Mouse (Mus musculus): Measurements from ENCODE around the gene Ppp3r2. TPM values are rescaled to one million over a fixed set of nuclear protein-coding genes. Genes with fewer than 3 reads are reported as not detected.
A peak's percentile ranks its signal among the peaks of the same experiment; 100 is the strongest.

The Ppp3r2 gene
- polyA plus RNA-seq (2014; fragmentation: Nextera tagmentation; extraction: Ambion mirVana), result not detected in 2 replicates

DNA sequence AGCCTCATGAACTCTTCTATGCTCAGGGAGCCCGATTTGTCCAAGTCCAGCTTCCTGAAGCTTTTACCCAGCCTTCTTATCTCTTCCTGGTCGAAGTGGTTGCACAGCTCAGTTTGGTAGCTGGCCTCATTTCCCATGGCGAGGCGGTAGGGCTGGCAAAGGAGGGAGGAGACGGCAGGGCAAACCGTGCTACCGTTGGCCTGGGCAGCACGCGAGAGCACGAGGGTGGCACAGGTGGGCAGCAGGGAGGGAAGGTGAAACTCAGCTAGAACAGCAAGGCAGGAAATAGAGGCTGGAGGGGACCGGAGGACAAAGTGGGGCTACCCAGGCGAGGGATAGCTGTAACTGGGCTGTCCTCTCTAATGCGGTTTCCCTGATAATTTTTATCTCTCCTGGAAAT, at the start of gene Ppp3r2:
Ppp3r2 (minus strand) TSS at position 213 of the 400 bp plus-strand sequence.
- WGBS, result 89% methylated on average over 13 of the region's 13 CpGs

DNA sequence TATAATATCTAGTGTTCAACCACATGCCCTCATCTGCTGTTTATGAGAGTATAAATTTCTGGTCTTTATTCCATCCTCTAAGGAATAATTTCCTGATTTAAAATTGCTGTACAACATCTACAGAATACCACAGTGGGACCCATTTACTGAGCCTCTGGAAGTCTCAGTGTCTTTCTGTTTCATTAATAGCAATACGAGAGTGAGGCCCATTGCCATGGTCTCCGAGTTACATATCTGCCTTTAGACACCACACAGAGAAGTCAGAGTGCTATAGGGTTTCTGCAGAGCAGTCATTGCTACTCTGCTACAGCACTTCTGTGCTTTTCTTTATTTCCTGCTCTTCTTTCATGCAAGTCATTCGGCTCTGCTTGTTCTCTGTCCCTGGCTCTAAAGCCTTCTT, 47.5 kb upstream of the Ppp3r2 start:
- Histone ChIP-seq H3K4me3 (ENCODE audit: low read depth, low read length) (no peak overlapping the region), H3K27ac (ENCODE audit: low read depth, low read length) (no peak overlapping the region), H3K9ac (ENCODE audit: low read length) (no peak overlapping the region), H3K4me1 (replicated peaks; ENCODE audit: control insufficient read depth, insufficient read depth, low read length) (no peaks in the 10 kb centered on the region), H3K27me3 (ENCODE audit: control insufficient read depth, insufficient read depth, low read length) (no peaks in the 10 kb centered on the region), H3K36me3 (ENCODE audit: control insufficient read depth, insufficient read depth, low read length) (no peaks in the 10 kb centered on the region), H3K9me3 (ENCODE audit: control insufficient read depth, low read length) (no peaks in the 10 kb centered on the region), H3K4me2 (ENCODE audit: low read depth, low read length, severe bottlenecking) (no peak overlapping the region)
- DNase-seq (ENCODE audit: low spot score) (no peak), ATAC-seq (replicated peaks; ENCODE audit: low FRiP score) (no peak)
- 61% methylated on average over 3 of the region's 3 CpGs for WGBS

More for the DNA sequence above, at the start of gene Ppp3r2:
- Histone ChIP-seq H3K27me3 (ENCODE audit: control insufficient read depth, insufficient read depth, low read length) (no peaks in the 10 kb centered on the region), H3K9ac (ENCODE audit: low read length) (no peak within 1 kb of the TSS), H3K9me3 (ENCODE audit: control insufficient read depth, low read length) (no peaks in the 10 kb centered on the region), H3K4me2 (ENCODE audit: low read depth, low read length, severe bottlenecking) (no peak within 1 kb of the TSS), H3K36me3 (ENCODE audit: control insufficient read depth, insufficient read depth, low read length) (no peaks in the 10 kb centered on the region), H3K27ac (ENCODE audit: low read depth, low read length) (no peak within 1 kb of the TSS), H3K4me1 (replicated peaks; ENCODE audit: control insufficient read depth, insufficient read depth, low read length) (no peaks in the 10 kb centered on the region), H3K4me3 (ENCODE audit: low read depth, low read length) (no peak within 1 kb of the TSS)
- no peak for ATAC-seq (replicated peaks; ENCODE audit: low FRiP score)
- no peak for DNase-seq (ENCODE audit: low spot score)

DNA sequence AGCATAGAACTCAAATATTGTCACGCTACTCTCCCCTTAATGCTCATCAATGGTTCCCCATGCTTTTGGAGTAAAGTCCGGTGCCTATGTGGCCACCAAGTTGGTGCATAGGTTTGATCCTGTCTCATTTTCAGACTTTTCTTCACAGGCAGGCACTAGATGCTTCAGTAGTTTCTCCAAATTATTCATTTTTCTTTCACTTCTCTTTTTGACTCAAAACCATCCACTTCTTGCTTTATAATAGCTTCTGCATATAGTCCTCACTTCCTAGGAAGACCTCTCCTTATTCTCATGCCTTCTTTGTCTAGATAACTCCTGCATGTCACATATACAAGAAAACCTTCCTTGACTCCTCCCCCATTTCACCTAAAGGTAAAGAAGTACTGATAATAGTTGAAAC, 42.1 kb upstream of the Ppp3r2 start:
- DNase-seq (ENCODE audit: low spot score) (no peak), ATAC-seq (replicated peaks; ENCODE audit: low FRiP score) (no peak)
- no peak overlapping the region for H3K9ac ChIP-seq (ENCODE audit: low read length)

DNA sequence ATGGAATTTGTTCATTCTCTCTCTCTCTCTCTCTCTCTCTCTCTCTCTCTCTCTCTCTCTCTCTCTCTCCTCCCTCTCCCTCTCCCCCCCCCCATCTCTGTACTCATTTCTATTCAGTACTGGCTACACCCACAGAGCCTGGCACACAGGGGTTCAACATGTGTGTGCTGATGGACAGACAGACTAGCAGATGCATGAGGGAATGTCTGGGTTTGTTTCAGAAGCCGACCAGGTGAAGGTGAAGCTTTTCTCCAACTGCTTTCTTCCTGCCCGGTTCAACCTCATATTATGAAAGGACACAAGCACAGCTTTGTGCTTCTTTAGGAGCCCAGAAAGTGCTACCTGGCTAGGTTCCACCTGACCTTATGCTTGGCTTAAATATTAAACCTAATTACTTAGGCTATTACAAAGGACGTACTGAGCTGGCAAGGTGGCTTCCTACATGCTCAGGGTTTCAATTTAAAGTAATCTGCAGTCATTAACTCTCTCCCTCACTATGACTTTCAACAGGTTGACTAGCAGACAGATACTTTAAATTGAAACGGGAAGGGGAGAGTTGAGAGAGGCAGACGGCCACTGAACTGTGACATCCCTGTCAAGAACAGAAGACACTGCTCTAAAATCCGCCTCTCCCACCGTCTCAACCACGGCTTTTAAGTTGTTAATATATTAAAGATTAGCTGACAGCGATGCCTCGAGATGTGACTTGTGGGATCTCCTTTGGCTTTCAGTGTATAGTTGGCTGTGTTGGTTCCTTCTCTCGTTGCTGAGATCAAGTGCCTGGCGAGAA, 9.8 kb upstream of the Ppp3r2 start:
- Histone ChIP-seq H3K4me1 (replicated peaks; ENCODE audit: control insufficient read depth, insufficient read depth, low read length) (no peaks in the 10 kb centered on the region; the same call in 1 of the 2 replicates), H3K9ac (ENCODE audit: low read length) (no peak overlapping the region), H3K27ac (ENCODE audit: low read depth, low read length) (no peak overlapping the region), H3K27me3 (ENCODE audit: control insufficient read depth, insufficient read depth, low read length) (no peaks in the 10 kb centered on the region), H3K4me3 (ENCODE audit: low read depth, low read length) (no peak overlapping the region), H3K36me3 (ENCODE audit: control insufficient read depth, insufficient read depth, low read length) (no peaks in the 10 kb centered on the region), H3K4me2 (ENCODE audit: low read depth, low read length, severe bottlenecking) (no peak overlapping the region), H3K9me3 (ENCODE audit: control insufficient read depth, low read length) (no peaks in the 10 kb centered on the region)
- ATAC-seq (replicated peaks; ENCODE audit: low FRiP score), result no peak
- DNase-seq (ENCODE audit: low spot score), result no peak
- WGBS, result 78% methylated on average over 12 of the region's 12 CpGs

More for the DNA sequence above, 42.1 kb upstream of the Ppp3r2 start:
- Histone ChIP-seq H3K27ac (ENCODE audit: low read depth, low read length) (no peak overlapping the region), H3K36me3 (ENCODE audit: control insufficient read depth, insufficient read depth, low read length) (no peaks in the 10 kb centered on the region), H3K4me1 (replicated peaks; ENCODE audit: control insufficient read depth, insufficient read depth, low read length) (no peaks in the 10 kb centered on the region), H3K4me3 (ENCODE audit: low read depth, low read length) (no peak overlapping the region), H3K4me2 (ENCODE audit: low read depth, low read length, severe bottlenecking) (no peak overlapping the region), H3K27me3 (ENCODE audit: control insufficient read depth, insufficient read depth, low read length) (no peaks in the 10 kb centered on the region), H3K9me3 (ENCODE audit: control insufficient read depth, low read length) (no peaks in the 10 kb centered on the region)
- WGBS, result 98% methylated on average over 2 of the region's 2 CpGs

DNA sequence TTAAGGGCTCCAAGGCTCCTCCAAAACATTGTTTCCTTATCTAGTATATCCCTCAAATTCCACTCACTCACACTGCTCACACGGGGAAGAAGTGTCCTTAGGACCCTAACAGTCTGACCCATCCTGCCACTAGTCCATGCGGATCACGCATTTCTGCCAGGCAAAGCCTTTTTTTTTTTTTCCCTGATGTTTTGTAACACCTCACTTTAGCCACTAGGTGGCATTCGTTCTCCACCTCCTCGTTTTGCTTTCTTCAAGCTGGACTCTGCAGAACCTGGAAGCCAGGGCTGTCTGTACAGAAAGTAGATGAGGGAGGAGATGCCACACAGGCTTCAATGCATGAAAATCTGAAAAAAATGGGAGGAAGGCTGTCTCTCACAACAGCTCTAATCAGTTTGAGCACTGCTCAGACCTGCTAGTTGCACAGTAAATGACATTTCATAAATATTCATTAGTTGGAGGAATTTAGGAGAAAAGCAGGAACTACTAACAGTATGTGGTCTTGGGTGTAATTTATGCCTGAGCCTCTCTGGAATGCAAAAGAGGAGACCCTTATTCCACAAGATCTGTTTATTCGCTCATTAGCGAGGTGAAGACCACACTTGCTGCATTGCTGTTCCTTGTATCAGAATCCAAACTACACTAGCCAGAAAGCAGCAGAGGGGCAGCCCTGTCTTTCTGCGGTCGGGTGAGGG, 6.9 kb upstream of the Ppp3r2 start:
- H3K36me3 ChIP-seq (ENCODE audit: control insufficient read depth, insufficient read depth, low read length), result no peaks in the 10 kb centered on the region
- no peak overlapping the region for H3K4me3 ChIP-seq (ENCODE audit: low read depth, low read length)
- ATAC-seq (replicated peaks; ENCODE audit: low FRiP score), result peak; percentile 91
- H3K4me1 ChIP-seq (replicated peaks; ENCODE audit: control insufficient read depth, insufficient read depth, low read length), result no peaks in the 10 kb centered on the region; the same call in 1 of the 2 replicates
- H3K4me2 ChIP-seq (ENCODE audit: low read depth, low read length, severe bottlenecking), result no peak overlapping the region
- no peak overlapping the region for H3K27ac ChIP-seq (ENCODE audit: low read depth, low read length)
- H3K9ac ChIP-seq (ENCODE audit: low read length), result no peak overlapping the region
- H3K27me3 ChIP-seq (ENCODE audit: control insufficient read depth, insufficient read depth, low read length), result no peaks in the 10 kb centered on the region
- H3K9me3 ChIP-seq (ENCODE audit: control insufficient read depth, low read length), result no peaks in the 10 kb centered on the region
- peak; percentile 63 for DNase-seq (ENCODE audit: low spot score)
- 12% methylated on average over 9 of the region's 9 CpGs for WGBS

DNA sequence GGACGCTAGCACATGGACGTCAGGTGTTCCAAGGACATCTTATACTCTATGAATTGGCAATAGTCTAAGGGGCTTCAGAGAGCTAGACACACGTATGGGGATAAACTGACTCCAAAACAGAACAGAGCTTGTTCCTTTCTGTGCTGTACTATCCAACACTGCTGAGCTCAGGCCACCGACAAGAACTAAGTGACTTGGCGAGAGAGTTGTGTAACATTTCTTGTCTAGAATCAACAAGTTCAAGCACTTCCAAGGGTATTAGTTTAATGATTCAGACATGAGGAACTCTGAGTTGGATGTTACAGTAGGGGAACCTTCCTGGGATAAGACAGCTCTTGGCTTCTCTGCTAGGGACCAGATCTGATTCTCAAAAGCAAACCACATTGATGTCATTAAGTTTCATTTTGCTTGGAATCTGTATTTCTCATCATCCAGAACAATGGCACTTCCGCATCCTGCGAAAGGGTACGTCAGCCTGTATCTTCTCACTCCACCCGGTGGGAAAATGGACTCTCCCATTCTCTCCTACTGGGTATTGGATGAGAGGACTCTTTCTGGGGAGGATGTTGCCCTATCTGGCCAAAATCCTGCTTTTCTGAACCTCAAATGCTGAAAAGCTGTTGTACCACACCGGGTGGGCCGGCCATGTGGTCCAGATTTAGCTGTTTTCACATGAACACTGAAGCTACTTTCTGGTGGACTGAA, 1.5 kb downstream of the Ppp3r2 start:
- Histone ChIP-seq H3K9me3 (ENCODE audit: control insufficient read depth, low read length) (no peaks in the 10 kb centered on the region), H3K4me1 (replicated peaks; ENCODE audit: control insufficient read depth, insufficient read depth, low read length) (no peaks in the 10 kb centered on the region), H3K4me2 (ENCODE audit: low read depth, low read length, severe bottlenecking) (no peak overlapping the region), H3K9ac (ENCODE audit: low read length) (no peak overlapping the region), H3K4me3 (ENCODE audit: low read depth, low read length) (no peak overlapping the region), H3K36me3 (ENCODE audit: control insufficient read depth, insufficient read depth, low read length) (no peaks in the 10 kb centered on the region), H3K27ac (ENCODE audit: low read depth, low read length) (no peak overlapping the region), H3K27me3 (ENCODE audit: control insufficient read depth, insufficient read depth, low read length) (no peaks in the 10 kb centered on the region)
- 92% methylated on average over 11 of the region's 11 CpGs for WGBS
- ATAC-seq (replicated peaks; ENCODE audit: low FRiP score) (no peak), DNase-seq (ENCODE audit: low spot score) (no peak)

DNA sequence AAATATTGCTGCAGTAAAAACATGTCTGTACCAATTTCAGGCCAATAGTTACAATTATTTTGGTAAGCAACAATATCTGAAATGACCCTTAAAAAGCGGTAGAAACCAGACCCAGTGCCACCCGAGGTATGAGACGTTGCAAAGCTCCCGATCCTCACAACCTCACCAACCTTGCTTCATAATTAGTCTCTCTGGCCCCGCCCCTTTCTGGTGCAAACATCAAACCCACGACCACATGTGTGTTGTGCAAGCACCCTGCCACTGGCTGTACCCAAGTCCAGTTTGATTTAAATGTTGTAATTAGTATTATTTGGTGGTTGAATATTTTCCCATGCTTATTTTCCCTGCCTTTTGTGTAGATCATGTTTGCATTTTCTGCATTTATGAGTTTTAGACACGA, 5.0 kb downstream of the Ppp3r2 start:
- Histone ChIP-seq H3K27ac (ENCODE audit: low read depth, low read length) (no peak overlapping the region), H3K27me3 (ENCODE audit: control insufficient read depth, insufficient read depth, low read length) (no peaks in the 10 kb centered on the region), H3K4me2 (ENCODE audit: low read depth, low read length, severe bottlenecking) (no peak overlapping the region), H3K4me1 (replicated peaks; ENCODE audit: control insufficient read depth, insufficient read depth, low read length) (no peaks in the 10 kb centered on the region), H3K9ac (ENCODE audit: low read length) (no peak overlapping the region), H3K9me3 (ENCODE audit: control insufficient read depth, low read length) (no peaks in the 10 kb centered on the region), H3K36me3 (ENCODE audit: control insufficient read depth, insufficient read depth, low read length) (no peaks in the 10 kb centered on the region), H3K4me3 (ENCODE audit: low read depth, low read length) (no peak overlapping the region)
- ATAC-seq (replicated peaks; ENCODE audit: low FRiP score) (no peak), DNase-seq (ENCODE audit: low spot score) (no peak)
- 75% methylated on average over 7 of the region's 7 CpGs for WGBS

DNA sequence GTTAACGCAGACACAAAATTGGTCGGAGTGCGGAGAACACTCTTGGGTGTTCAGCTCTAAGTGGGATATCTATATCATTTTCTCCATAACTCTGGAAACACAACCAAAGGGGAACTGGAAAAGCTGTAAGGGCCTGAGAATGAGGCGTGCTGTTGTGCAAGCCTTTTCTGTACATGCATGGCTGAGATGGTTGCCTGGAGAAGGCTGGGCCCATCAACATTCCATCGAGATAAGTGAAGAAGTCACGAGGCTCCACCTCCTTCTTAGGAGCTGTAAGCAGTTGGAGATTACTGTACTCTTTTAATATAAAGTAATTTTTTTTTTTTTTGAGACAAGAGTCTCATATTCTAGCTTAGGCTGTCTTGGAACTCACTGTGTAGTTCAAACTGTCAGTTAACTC, 5.8 kb downstream of the Ppp3r2 start:
- H3K9ac ChIP-seq (ENCODE audit: low read length), result no peak overlapping the region
- 92% methylated on average over 6 of the region's 6 CpGs for WGBS
- ATAC-seq (replicated peaks; ENCODE audit: low FRiP score), result no peak

More for the DNA sequence above, 5.8 kb downstream of the Ppp3r2 start:
- DNase-seq (ENCODE audit: low spot score), result no peak
- Histone ChIP-seq H3K27ac (ENCODE audit: low read depth, low read length) (no peak overlapping the region), H3K27me3 (ENCODE audit: control insufficient read depth, insufficient read depth, low read length) (no peaks in the 10 kb centered on the region), H3K9me3 (ENCODE audit: control insufficient read depth, low read length) (no peaks in the 10 kb centered on the region), H3K4me1 (replicated peaks; ENCODE audit: control insufficient read depth, insufficient read depth, low read length) (no peaks in the 10 kb centered on the region), H3K36me3 (ENCODE audit: control insufficient read depth, insufficient read depth, low read length) (no peaks in the 10 kb centered on the region), H3K4me2 (ENCODE audit: low read depth, low read length, severe bottlenecking) (no peak overlapping the region), H3K4me3 (ENCODE audit: low read depth, low read length) (no peak overlapping the region)
